Mouse (Mus musculus) spleen, adult 12 weeks (tissue): ENCODE data around the gene Eif4e.
"Not testable (repeated sequence)": the region's sequence is repeated elsewhere in the genome, so short reads cannot be mapped to it uniquely, and the experiment has no call there.

Source experiments
- DNase-seq: peaks from one replicate; pipeline ENCODE4 v3.0.0; 2022; ENCODE audit warnings: low spot score

Gene Eif4e

DNA sequence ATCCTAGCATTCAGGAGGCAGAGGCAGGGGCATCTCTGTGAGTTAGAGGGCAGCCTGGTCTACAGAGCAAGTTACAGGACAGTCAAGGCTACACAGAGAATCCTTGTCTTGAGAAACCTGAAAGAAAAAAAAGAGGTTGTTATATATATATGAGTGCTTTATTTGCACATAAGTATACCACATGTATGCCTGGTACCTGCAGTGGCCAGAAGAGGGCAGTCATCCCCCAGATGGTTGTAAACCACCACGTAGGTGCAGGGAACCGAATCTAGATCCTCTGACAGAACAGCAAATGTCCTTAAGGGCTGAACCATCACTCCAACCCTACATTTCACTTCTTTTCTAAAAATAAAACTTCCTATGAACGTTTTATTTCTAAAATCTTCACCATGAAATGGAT lies 8.1 kb upstream of the Eif4e start:
- DNase-seq: peak; percentile 14

DNA sequence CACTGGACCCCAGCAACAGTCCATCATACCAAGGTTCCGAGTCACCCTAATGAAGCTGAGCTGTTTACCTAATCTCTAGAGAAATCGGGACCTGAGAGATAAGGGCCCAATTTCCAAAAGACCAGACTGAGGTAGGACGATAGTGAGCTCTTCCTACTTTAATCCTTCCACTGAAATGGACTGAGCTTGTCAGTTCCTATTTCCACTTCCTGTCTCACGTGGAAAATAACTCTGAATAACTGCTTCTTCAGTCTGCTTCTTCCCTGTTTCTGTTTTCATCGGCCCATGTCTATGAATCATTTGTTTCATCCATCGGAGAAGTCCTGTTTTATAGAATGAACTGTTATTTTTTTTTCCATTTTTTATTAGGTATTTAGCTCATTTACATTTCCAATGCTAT lies 6.8 kb upstream of the Eif4e start:
- no peak for DNase-seq

DNA sequence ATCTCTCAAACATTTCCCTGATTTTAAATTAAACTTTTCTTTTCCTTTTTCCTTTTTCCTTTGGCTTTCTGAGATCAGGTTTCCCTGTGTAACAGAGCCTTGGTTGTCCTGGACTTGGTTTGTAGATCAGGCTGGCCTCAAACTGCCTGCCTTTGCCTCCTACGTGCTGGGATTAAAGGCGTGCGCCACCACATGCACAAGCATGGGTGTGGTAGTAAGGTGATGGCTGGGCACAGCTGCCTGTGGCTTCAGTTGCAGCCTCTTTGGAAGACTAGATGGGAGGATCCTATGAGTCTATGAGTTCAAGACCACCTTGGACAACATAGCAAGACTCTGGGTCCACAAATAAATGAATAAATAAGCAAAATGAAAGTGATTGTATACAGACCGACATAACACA lies 2.0 kb upstream of the Eif4e start:
- DNase-seq: no peak

DNA sequence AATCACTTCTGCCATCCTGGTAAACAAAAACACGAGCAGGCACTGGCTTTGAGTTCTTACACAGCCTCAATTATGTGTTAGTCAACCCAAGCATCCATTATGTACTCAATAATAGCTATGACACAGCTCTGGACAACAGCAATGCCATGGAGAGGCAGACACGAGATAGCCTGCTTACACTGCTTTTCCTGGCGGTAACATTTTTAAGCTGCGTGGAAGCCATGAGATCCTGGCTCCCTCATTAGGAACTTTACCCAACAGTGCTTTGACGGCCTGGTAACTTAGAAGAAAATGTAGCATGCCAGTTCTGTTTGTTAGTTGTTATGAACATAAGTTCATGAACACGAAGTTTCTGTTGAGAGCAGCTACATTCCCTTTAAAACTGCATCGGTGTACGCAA lies 485 bp upstream of the Eif4e start:
- no peak for DNase-seq

DNA sequence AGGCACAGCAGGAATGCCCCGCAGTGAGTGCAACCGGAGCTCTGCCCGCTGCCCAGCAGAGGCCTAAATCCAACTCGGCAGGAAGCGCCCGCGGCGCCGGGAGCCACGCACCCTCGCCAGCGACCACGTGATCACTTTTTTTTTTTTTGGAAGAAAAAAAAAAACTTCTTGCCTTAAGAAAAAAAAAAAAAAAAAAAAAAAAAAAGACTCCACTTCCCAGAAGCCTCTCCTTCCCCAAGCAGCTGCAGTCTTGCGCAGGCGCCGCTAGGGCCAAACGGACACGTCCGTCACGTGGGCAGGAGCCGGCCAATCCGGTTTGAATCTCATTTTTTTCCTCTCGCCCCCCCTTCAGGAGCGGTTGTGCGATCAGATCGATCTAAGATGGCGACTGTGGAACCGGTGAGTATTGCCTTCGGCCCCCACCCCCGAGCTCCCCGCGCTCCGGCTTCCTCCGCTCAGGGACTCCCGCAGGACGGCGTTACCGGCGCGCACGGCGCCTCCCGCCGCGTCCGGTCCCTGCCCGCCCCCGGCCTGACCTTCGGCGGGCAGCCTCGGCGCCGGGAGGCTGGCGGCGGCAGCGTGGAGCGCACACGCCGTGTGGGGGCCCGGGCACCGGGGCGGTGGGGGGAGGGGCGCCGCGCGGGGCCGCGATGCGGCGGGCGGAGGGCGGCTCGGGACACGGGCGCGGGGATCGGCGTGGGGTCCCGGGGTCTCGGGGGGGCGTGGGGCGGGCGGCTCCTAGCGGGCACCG lies 1.1 kb downstream of the Eif4e start:
- DNase-seq: peak; percentile 93

DNA sequence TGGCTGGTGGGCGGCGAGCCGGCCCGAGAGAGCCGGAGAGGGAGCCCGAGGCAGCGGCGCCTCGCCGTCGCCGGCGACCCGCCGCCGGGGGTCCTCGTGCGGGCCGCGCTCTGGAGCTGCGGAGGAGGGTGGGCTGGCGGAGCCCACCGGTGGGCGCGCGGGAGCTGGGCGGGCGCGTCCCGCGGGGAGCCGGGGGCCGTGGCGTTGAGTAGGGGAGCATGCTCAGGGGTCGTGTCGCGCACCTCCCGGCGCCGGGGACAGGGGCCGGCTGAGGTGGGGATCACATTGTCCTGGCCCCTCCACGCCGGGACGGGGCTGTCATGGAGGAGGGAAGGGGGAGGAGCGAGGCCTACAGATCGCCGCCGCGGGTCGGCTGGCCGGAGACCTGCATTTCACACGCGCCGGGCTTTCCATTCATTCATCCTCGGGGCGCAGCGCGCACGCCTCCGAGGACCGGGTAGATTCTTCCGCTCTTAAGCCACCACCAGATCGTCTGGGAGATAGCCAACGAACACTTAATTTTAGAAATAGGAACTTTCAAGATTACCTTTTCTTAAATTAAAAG lies 1.8 kb downstream of the Eif4e start:
- DNase-seq: peak; percentile 40

DNA sequence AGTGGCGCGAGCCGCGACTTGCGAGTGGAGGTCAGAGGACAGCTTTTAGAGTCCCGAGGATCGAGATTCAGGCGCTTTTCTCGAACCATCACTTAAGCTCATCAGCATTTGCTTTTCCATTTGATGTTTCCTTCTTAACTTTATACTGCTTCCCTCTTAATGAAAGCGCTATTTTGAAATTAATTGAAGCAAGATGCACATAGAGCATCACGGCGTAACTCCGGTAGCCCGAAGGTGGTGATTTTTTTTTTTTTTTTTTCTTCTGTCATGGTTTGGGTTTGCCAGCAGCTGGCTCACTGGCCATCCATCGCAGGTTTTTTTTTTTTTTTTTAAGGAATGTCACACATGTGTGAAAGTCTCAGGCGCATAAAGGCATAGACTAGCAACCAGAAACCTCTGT lies 2.3 kb downstream of the Eif4e start:
- no peak for DNase-seq

DNA sequence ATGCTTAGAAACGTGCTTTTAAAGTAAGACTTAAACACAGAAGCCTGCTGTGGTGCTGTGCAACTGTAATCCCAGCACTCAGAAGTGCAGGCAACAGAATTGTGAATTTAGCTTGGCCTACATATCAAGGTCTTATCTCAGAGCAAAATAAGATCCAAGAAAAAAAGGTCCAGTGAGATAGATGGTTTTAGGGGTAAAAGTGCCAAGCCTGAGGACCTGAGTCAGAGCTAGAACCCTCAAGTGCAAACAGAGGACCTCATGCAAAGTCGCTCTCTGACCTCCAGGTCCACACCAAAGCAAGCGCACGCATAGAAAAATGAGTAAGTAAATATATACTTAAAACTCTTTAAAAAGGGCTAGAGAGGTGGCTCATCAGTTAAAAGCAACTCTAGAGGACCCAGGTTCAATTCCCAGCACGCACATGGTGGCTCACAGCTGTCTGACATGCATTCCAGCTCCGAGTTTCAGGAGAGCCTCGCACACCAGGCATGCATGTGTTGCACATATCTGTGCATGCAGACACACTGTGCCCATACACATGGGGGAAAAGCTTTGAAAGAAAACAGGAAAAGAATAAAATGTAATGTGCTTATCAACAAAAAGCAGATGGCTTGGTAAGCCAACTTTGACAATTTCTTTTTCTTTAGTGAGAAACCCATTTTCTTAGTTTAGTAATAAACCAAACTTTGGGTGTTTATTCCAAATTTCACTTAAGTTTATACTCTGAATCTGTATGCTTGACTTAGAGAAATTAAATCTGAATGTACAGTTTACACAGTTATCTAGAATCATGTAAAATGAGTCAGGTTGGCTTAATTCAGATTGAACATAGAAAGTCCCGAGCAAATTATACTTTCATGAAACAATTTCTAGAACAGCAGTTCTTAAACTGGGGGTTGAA lies 4.8 kb downstream of the Eif4e start:
- no peak for DNase-seq

DNA sequence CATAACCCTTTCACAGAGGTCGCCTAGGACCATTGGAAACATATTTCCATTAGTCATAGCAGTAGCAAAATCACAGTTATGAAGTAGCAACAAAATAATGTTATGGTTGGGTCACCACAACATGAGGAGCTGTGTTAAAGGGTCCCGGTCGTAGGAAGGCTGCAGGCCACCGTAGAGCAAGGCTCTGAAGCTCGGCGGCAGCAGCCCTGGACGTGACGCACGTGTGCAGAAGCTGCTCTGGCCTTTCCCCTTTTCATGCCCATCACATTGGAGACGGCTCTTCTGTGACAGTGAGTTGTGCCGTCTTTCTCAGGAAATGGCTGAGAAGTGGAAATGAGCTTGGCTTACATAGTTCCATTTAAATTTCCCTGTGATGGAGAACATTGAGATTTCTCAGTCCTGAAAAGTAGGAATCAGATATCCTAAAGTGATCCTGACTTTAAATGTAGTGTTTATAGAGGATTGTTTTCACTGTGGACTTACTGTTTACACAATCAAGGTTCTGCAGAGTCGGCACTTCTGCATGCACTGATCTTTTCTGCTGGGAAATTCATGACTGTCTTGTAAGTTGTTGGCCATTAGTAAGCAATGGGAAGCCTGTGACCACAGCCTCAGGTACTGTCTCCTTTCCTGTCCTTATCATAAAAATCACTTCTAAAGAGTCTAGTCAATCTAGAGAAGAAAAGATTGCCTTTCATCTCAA lies 5.7 kb downstream of the Eif4e start:
- no peak for DNase-seq

DNA sequence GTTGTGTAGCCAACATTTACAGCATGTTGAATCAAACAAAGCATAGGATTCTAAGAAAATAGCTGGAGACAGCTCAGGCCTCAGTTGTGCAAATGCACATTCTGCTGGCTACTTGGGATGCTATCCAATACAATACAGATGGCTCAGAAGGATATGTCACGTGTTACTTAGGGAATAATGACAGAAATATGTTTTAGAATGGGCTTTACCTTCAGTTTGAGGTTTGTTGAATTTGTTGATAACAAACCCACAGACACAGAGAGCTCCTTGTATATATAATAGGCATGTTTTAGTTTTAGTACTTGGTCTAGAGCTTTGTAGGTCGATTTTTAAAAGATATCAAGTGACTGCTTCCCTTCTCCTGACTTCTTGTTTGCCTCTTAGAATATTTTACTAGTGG lies 6.8 kb downstream of the Eif4e start:
- DNase-seq: no peak

DNA sequence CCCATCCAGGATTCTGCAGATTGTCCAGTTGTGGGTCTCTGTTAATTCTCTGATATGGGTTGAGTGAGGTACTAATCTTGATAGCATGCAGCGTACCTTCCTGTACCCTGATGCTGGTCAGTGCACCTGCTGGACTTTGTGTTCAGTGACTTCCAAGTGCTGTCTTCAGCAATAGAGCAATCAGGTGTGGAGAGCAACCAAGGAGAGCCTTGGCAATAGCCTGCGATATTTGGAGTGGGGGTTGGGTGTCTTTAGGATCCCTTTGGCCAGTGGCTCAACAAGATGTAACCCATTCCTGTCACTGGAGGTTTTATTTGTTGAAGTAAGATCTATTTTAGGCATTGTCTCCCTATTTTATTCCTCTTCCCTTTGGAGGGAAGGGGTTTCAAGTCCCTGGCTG lies 10.1 kb downstream of the Eif4e start:
- DNase-seq: no peak

DNA sequence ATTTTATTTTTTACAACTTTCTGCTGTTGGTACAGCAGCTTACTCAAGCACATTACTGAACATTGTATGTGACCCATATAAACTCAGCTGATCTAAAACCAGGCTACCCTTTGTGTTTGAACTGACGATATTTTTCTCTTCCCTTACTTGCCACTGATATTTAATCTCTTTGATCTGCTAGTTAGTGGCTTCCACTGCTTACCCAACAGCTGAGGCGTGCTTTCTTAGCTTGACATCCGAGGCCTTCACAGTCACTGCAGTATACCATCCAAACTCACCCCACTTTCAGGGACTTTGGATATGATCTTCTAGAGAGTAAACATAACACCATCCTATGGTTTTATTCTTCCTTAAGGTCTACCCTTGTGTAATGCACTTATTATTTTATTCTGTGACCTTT lies 16.6 kb downstream of the Eif4e start:
- no peak for DNase-seq

DNA sequence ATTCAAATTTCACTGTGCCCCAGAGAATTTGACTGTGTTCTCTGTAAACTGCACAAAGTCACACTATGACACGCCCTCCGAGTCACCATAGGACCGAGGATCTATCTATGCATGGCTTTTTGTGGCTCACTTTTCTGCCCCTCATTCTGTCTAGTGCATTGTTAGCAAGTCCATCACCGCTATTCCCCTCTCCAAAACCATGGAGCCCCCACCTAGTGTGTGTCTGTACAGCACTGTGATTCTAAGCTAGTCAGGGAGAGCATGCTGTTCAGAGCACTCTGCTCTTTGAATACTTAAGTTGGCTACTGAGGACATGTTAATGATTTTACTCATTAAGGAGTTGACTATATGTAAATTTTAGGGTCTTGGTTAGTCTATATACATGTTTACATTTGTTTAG lies 18.1 kb downstream of the Eif4e start:
- DNase-seq: no peak

DNA sequence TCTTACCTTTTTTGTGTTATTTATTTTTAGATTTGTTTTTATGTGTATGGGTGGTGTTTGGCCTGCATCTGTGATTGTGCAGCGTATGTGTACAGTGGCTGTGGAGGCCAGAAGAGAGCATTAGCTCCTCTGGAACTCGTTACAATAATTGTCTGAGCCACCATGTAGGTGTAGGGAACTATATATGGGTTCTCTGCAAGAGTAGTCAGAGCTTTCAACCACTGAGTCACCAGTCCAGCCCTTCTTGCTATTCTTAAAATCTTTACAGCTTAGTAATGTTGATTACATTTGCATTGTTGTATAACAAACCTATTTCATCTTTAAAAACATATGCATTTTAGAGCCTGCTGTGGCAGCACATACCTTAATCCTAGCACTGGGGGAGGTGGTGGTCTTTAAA lies 20.7 kb downstream of the Eif4e start:
- DNase-seq: no peak

DNA sequence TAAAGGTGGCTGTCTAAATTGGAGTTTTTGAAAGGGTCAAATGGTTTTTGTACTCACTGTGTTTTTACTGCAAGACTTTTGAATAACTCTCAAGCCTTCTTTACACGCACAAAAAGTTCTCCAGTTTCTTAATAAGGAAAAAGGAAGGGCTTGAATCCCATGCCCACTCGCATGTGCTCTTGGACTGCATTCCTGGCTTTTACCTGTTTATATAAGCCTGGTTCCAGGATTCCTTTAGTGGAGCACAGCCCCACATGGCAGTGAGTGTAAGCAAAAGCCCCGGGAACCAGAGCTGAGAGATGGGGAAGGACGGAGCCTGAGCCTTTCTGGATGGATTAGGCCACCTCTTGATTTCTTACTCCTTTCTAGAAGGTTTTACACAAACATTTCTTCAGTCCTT lies 23.1 kb downstream of the Eif4e start:
- DNase-seq: no peak

DNA sequence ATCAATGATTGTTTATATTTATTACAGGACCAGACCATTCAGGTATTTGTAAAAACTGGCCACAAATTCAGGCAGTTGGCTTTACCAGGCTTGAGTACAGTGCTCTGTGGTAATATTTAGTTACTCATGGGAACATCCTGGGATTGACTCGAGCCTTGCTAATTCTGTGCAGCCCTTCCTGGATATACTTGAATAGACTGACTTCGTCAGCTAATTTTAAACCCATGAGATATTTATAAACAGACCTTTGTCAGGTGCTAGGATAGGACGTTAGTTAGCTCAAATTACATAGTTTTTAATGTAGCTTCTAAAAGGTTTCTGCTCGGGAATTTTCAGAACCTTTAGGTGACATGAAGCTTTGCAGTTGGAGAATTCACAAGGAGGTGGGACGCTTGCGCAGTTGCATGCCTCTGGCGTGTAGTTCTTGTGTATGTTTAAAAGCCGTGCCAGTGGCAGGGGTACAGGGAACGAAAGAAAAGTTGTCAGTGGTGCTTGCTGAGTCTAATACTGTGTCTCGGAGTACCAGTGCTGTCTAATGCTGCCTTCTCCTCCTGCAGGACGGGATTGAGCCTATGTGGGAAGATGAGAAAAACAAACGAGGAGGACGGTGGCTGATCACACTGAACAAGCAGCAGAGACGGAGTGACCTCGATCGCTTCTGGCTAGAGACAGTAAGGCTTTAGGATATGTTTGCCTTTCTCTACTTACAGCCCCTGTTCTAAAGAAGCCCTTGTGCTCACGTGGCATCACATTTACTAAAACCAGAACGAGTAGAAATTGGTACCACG lies 24.6 kb downstream of the Eif4e start:
- no peak for DNase-seq

DNA sequence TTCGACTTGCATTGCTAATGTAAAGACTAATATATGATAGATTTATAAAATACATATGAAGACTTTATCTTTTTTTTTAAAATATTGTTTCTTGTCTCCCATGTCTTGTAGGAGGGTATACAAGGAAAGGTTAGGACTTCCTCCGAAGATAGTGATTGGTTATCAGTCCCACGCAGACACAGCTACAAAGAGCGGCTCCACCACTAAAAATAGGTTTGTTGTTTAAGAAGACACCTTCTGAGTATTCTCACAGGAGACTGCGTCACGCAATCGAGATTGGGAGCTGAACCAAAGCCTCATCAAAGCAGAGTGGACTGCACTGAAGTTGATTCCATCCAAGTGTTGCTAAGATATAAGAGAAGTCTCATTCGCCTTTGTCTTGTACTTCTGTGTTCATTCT lies 29.3 kb downstream of the Eif4e start:
- DNase-seq: not testable (repeated sequence)

DNA sequence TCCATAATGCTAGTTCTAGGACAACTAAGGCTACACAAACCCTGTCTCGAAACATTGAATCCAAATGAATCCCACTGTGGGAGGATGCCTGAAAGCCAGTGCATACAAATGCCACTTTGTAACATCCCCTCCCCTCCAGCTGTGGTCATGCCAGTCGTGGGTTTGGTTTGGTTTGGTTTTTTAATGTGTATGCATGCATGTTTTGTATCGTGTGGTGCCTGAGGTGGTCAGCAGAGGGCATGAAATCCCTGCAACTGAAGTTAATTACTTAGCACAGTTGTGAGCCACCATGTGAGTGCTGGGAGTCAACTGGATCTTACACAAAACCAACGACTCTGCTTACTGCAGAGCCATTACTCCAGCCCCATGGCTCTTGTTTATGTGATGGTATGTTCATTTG lies 32.5 kb downstream of the Eif4e start:
- DNase-seq: no peak

DNA sequence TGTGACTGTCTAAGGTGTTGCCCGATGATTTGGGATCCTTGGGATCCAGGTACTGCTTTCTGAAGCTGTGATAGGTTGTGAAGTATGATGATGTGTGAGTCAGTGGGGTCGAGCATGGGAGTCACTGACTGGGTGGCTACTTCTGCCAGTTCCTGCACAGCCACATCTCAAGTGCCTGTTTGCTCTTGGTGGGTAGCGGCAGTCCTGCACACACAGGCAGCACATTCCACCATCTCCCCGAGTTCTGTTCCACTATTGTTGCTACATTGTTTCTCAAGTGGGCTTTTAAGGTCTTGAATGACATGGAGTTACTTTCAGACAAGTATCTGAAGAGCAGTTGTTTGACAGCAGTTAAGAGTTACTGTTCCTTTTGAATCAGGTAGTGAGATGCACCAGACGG lies 34.3 kb downstream of the Eif4e start:
- no peak for DNase-seq

DNA sequence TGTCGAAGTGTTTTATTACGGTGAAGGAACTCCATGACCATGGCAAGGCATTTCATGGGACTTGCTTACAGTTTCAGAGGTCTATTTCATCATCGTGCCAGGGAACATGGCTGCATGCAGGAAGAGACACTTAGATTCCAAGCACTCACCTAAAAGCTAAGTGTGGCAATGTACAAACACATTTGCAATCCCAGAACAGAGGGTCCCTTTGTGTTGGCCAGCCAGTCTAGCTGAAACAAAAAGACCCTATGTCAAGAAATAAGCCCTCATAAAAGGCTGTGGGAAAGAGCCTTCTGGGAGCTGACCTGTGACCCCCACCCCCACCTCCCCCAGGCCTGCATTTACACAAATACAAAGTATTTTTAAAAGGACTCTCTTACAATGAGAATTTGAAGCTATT lies 34.9 kb downstream of the Eif4e start:
- DNase-seq: no peak

DNA sequence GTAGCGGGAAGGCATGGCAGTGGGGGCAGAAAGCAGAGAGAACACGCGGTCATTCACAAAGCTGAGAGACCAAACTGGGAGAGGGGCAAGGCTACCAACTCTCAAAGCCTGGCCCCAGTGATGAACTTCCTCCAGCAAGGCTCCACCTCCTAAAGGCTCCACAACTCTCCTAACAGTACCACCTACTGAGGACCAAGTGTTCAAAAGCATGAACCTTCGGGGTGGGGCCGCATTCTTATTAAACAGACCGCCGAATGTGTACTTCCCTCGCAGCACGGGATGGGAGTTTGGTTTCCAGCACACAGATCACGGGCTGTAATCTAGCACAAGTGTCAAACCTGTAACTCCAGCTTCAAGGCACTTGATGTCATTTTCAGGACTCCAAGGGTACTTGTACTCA lies 52.9 kb downstream of the Eif4e start:
- DNase-seq: no peak

DNA sequence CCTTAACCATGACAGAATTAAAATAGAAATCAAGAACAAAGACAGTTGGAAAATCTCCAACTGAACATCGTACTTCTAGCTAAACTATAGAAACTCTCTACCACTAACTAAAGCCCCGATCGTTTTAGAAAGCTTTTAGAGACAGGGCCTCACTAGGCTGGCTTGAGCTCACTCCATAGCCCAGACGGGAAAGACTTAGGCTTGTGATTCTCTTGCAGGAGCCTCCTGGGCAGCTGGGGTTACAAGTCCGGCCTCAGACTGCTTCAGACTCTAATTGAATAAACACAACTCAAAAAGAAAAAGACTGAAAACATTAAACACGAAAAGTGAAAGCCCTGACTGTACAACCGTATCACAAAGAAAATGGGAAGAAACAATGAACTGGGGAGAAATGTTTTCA lies 60.2 kb downstream of the Eif4e start:
- DNase-seq: no peak
